Mouse (Mus musculus) ES-Bruce4 (cell line): ENCODE measurements around the gene Sult2b1.

Experiments
- CTCF ChIP-seq: IDR thresholded peaks from one replicate; pipeline ENCODE4 v1.8.1; 2011; ENCODE audit warnings: low read depth, low read length
- POLR2A ChIP-seq: IDR thresholded peaks from one replicate; pipeline ENCODE4 v1.8.1; 2011; ENCODE audit warnings: low read length; ENCODE audit not compliant: insufficient read depth

DNA sequence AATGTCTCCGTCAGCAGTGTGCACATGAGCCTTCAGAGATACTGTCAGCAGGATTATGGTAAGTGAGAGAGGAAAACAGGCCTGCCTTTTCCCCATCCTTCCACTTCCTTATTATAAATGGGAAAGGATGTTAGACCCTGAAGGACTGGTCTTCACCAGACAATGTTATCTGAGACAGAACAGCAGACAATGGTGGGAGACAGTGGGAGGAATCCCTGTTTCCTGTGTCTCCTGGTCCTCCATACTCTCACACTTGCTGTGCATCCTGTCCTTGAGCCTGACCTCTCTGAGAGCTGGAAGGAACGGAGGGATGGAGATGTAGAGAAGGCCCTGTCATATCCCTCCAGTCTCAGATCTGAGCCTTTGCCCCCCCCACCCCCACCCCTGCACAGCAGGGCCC, 92.1 kb downstream of the Sult2b1 start:
- no peak for TF ChIP-seq CTCF
- no peak for TF ChIP-seq POLR2A
